Mouse (Mus musculus): ENCODE results near the gene Pou2f1.
"Not testable (repeated sequence)": the region's sequence is repeated elsewhere in the genome, so short reads cannot be mapped to it uniquely, and the experiment has no call there.

The Pou2f1 gene

DNA sequence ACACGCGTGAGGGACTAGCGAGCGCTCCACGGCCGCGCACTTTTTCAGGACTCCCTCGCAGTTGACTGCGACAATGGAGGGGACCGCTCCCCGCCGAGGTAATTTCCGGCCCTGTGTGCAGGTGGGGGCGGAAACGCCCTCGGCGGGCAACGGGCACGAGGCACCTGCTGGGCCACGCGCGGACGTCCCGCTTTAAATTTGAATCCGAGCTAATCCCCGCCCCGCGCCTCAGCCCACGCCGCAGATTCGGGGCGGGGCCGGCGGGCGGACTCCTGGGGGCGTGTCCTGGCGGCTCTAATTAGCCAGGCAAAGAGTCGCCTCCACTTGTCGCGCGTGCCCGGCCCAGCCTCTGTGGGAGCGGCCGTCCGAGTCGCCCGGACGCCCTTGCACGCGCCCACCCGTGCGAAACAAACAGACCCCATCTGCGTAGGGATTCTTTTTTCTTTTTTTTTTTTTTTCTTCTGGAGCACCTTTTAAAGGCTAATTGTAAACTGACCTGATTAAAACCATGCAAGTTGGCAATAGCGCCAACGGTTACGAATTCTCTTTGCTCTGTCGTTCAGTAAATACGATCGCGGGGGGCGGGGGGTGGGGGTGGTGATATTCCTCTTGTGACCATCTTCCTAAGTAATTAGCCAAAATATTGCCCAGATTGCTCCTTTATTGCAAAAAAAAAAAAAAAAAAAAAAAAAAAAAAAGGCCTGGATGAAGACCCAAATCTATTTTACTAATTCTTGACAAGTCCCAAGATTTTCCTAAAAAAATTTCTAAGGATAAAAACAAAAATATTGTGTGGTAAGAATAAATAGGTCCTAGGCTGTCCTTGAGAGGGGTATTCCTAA is 924 bp upstream of the Pou2f1 start:
- peak; percentile 93 for DNase-seq (ENCODE audit: low spot score)

DNA sequence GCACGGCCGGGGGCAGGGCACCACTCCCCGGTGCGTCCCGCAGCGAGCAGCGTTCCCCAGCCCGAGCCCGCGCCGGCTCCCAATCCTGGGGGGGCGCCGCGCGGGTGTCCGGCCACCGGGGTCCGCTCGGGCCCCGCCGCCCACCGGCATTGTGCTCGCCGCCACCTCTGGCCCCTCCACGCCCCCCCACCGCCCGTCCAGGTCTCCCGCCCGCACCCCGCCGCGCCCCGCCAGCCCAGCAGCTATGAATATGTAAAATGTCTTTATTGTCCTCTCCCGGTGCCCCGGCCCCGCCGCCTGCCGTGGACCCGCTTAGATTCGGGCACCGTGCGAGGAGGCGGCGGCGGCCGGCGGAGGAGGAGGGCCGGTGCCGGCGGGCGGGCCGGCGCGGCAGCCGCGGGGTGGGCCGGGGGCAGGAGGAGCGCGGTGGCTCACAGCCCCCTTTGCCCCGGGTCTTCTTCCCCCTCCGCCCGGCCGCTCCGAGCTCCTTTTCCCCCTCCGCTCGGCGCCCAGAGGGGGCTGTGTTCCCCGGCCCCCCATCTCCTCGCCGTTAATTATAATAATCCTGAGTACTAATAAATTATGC is 481 bp downstream of the Pou2f1 start:
- no peak for DNase-seq (ENCODE audit: low spot score)

DNA sequence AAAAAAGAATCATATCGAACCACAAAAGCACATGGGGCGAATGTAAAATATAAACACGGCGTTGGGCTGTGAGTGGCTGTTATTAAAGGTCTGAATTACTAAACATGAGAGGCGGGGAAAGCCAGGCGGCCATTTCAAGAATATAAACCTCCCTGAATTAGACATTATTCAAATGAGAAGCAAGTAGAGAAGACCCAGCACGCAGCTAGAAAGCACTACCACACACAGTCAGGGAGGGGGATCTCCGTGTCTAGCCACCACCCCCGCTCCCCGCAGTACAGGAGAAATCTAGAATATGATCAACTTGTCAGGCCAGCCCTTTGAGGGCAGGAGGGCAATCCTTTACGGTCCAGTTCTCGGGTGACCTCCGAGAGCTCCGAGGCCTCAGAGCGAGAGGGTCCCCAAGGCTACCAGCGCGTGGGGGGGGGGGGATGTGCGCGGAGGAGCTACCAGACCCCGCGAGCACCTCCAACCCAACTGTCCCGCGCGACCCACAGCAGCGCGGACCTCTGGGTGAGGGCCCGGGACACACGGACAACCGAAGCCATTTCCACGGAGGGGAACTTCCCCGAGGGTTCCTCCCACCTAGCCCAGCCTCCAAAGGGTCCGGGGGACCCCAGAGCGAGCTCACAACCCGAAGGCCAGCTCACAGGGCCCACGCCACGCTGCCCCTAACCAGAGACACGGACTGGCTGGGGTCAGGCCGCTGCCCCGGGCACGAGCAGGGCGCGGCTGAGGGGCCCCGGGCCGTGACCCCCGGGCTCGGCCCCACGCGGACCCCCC is 1.2 kb downstream of the Pou2f1 start:
- DNase-seq (ENCODE audit: low spot score): peak; percentile 41

DNA sequence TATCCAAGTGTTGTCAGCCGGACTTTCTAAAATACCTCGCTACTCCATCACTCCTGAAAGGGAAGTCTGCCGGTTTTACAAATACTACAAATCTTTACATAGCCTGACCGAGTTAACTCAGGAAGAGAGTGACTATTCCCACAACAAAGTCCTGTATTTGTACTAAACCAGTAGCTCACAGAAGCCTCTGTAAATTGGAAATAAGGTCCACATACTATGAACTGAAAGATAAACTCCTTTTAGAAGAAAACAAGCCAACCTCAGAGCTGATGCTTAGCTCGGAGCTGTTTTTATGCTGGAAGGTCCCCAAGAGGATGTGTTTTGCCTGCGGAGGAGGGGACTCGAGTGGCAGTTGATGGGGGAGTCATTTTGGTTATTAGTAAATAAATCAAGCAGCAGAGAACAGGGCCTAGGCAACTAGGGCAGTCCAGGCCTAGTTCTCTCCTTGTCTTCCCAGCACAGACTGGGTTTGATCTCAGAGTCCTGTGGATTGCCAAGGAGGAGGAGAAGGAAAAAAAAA is 1.8 kb downstream of the Pou2f1 start:
- peak; percentile 23 for DNase-seq (ENCODE audit: low spot score)

DNA sequence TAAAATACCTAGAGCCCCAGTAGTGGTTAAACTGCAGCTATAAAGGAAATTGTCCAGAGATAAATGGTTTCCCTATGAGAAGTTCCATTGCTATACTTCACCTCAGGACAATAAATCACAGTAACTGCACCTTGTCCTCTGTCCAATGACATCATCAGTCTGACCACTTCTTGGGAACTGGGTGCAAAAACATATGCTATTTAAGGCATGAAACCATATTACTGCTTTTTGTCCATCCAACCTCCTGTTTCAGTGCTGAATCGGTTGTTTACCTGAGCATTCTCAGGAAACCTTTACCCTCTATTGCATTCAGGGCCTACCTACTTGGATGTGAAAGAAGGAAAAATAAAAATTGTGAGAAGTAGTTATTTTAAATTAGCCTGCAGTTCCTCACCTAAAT is 2.8 kb downstream of the Pou2f1 start:
- no peak for DNase-seq (ENCODE audit: low spot score)

DNA sequence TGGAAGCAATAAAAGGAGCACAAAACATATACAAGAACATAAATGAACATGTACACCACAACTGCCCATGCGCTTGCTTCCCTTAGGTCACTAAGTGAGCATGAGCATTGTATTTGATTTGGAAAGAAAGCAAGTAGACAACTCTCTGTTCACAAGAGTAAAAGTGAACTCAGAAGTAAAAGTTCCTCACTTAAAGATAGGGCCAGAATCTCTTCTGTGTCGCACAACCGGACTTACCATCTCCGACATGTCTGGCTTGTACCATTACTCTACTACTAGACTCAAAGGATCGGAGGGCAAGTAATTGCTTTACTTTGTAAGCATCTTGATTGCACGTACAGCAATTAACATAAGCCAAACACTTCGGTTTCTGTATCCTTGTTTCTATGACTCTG is 6.8 kb downstream of the Pou2f1 start:
- DNase-seq (ENCODE audit: low spot score): no peak

DNA sequence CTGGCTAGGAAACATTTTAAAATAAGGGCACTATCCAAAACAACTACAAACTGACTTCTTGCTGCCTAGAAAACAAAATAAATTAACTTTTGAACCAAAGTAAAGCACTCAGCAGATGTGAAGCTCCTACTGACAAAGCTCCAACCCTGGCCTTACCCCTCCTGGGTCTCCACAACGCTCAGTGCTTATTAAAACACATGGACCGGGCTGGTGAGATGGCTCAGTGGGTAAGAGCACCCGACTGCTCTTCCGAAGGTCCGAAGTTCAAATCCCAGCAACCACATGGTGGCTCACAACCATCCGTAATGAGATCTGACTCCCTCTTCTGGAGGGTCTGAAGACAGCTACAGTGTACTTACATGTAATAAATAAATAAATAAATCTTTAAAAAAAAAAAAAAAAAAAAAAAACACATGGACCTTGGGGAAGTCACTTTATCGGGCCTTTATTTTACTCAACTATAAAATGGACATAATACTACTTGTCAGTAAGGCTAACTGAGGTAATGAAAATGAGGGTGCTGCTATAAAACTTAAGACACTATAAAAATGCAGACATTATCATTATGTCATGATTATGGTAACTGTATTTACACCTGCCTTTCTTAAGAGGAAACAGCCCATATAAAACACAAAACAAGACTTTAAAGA is 7.3 kb downstream of the Pou2f1 start:
- not testable (repeated sequence) for DNase-seq (ENCODE audit: low spot score)

DNA sequence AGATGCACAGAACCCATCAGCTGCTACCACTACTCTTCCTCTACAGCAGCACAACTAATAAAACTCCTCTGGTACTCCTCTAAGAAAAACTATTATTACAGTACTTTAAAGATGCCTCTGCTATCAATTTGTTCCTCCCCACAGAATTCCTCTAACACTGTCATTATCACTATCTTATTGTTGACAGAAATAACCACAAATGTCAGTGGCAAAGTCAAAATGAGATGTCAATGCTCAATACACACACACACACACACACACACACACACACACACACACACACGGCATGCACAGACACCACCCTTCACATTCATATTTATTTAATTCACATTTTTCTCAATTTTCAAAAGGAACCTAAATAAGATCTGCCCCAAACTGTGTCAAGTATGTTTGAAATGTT is 8.2 kb downstream of the Pou2f1 start:
- DNase-seq (ENCODE audit: low spot score): no peak

DNA sequence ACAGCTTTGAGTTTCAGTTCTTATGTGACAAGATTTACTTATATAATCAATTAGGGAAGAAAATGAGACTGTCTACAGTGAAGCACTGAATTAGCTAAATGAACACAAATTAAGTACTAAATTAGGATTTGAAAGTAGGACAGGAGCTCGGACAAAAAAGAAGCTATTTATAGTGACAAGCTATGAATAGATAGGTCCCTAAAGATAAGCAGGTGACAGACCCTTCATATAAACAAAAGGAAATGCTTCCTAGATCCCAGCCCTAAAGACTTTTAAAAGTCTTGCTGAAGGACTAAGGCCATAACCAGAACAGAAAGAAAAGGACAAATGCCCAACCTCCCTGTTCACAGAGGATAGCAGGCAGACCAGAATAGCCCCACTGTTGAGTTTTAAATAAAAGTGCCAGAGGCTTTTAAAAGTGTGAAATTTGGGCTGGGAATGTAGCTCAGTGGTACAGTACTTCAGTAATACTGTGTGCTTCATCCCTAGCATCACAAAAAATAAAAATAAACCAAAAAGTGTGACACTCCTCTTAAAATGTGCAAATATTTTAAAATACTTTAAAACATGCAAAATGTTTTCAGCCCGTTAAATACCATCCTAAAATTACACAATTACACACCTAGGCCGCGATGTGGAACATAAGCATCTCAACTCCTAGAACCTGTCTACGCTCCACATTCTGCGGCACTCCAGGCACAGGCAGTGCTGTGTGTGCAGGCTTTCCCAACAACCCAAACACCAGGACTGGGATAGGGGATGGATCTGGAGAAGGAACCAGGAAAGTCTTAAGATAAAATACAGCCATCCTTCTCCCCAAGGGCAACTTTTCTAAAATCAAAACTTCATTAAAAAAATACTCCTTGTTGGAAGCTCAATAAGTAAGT is 9.0 kb downstream of the Pou2f1 start:
- no peak for DNase-seq (ENCODE audit: low spot score)

DNA sequence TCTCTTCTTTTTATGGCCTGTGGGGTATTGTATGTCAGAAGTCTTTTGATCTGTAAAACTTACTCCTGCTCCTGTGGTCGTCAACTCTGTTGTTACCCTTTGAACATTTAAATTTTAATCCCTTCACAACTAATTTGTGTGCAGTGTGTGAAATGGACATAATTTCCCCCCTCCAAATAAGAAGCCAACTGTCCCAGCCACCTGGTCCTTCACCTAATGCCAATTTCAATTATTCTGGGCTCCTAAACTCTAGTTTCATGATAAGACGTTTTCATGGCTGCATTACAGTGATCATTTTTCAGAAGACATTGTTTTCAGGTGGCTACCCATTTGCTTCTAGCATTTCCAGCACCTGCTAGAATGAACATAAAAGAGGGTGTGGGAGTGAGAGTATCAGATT is 13.9 kb downstream of the Pou2f1 start:
- no peak for DNase-seq (ENCODE audit: low spot score)

DNA sequence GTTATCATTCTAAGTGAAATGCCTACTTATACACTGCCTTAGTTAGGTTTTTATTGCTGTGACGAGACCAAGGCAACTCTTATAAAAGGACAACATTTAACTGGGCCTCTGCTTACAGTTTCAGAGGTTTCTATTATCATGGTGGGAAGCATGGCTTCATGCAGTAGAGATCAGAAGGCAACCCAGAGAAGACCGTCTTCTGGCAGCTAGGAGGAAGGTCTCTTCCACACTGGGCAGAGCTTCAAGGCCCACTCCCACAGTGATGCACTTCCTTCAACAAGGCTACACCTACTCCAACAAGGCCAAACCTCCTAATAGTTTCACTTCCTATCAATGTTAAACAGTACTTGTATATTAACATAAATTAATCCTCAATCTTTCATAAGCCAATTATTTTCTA is 14.4 kb downstream of the Pou2f1 start:
- DNase-seq (ENCODE audit: low spot score): no peak

DNA sequence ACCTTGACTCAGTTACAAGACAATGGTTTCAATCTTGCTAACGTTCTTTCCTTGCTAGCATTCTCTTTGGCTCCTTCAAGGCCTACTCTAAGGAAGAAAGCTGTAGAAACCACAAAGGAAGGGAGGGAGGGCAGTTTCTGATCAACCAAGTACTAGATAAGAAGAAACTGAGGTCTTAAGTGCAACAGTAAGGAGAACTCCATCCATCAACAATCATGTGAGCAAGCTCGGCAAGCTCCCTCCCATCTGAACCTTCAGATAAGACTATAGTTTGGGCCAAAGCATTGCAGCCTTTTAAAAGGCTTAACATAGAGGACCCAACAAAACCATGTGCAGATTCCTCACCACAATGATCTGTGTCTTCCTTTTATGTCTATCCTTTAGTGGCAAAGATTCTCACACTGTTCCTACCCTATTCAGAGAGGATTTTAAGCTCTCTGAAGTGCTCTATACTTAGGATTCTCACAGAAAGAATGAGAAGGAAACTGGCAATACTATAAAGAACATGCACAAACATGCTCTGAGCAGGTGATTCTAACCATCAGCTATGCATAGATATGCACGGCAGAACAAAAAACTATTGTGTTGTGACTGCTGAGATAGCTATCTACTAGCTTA is 16.6 kb downstream of the Pou2f1 start:
- DNase-seq (ENCODE audit: low spot score): no peak

DNA sequence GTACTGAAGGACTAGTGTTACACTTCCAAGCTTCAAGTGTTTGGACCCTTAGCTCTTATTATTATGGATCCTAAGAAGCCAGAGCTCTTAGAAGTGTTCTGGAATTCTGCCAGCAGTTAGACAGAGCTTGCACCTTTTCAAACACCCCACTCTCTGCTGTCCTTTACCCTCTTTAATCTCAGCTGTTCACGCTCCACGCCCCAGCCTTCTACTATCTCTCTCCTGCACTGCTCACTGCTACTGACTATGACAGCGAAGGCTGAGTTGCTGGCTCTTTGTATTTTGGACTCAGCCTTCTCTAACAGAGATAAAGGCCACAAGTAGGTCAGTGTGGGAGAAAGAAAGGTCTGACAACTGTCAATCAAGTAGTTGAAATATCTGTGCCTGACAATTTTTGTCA is 17.3 kb downstream of the Pou2f1 start:
- DNase-seq (ENCODE audit: low spot score): no peak

DNA sequence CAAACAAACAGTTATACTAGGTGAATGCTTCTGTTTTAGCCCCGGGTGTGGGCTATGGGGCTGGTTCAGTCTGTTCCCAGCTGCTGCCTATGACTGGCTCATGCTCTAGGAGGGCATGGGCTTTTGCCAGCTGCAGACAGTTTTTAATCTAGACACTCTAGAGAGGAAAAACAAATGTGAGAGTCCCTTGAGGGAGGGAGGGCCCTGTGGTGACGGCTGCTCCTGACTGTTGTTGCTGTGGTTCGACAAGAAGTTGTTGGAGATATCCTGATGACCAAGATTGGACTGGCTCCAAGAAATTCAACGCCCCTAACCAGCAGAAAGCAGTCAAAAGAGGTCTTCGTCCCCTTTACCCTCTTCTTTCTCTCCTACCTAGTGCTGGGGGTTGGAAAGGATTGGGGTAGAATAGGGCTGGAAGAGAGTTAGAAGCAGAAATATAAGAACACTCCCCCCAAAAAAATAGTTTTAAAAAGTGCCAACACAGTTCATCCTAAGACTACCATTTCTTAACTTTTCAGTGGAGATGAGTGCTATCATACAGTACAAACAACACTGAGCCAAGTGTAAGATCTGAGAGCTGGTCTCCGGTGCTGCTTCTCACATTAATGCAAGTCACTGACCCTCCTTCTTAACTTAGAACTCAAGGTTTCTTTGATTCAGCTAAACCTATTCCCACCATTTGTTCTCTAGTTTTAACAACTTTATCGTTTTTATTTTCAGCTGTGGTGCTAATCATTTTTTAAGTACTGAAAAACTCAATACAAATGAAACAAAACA is 25.6 kb downstream of the Pou2f1 start:
- DNase-seq (ENCODE audit: low spot score): no peak

DNA sequence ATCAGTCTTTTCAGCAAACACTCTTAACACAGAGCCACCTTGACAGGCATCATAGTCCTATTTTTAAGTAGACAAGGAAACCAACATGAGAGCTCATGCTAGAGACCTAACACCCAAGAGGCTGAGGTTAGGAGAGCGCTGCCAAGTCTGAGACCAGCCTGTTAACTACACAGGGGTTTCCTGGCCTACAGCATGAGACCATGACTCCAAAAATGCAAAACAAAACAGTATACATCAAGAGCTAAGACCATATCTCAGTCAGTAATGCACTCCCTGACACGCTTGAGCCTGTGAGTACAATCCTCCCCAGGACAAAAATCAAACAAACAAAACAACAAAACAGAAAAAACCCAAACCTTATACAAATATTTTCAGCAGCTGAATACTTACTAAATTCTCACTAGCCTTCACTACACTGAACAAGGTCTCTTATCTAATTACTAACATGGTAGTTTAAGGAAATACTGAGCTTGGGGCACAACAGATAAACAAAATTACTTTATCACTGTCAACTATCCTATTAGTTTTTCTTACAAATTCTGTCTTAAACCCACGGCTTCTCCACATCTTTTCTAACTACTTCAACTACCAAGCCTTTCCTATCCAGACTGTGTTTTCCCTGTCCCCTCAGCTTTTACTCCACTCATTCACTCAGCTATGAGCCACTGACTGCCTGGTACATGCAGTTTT is 33.3 kb downstream of the Pou2f1 start:
- DNase-seq (ENCODE audit: low spot score): no peak

DNA sequence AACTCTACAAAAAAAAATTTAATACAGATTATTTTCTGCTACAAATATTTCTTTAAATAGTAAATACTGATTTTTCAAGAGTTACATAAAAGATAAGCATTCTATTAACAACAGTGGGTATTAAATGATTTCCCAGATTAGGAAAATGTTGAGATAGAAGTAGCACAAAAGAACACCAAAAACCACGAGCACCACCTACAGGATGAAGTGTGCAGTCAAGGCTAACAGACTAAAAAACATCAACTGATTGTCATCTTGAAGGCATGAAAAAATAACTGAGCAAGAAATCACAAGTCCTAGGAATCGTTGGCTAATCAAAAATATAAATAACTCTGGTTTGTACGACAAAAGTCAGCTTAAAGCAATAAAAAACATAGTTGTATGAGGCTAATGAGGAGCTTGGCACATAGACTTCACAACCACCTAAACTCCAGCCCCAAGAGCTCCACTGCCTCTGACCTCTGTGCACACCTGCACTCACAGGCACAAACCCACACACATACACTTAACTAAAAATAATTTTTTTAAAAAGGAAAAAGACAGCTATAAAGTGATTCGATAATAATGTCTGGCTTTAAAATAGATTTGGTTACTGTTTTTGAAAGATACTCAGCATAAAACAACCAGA is 35.3 kb downstream of the Pou2f1 start:
- DNase-seq (ENCODE audit: low spot score): peak; percentile 66

DNA sequence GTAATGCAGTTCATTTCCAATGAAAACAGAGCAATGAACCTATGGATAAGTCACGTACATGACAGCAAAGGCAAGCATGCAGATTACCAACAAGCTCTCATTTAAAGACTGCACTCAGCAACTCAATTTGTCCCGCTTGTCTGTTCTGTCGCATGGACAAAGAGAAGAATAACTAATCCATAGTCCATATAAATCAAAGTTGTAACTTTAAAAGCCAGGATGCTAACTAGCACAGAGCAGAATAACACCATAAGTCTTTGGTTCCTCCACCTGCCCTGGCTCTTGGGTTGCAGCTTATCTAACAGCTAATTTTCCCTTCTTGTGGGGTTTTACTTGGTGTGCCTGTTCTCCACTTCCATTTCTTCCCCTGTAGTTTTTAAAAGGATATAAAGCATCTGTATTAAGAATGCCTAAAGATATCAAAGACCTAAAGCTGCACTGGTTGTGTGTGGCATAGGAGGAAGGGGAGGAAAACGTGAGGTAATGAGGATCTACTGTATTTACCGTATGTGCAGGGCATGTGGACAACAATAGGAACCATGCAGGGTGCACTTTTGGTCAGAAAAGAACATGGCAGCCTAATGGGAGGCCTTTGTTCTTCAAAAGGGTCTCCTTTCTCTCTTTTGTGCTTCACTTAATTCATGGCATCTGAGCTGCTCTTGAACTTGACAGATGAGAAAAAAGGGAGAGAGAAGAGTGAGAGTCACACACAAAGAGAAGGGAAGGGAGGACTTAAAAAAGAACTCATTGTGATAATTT is 36.1 kb downstream of the Pou2f1 start:
- no peak for DNase-seq (ENCODE audit: low spot score)

DNA sequence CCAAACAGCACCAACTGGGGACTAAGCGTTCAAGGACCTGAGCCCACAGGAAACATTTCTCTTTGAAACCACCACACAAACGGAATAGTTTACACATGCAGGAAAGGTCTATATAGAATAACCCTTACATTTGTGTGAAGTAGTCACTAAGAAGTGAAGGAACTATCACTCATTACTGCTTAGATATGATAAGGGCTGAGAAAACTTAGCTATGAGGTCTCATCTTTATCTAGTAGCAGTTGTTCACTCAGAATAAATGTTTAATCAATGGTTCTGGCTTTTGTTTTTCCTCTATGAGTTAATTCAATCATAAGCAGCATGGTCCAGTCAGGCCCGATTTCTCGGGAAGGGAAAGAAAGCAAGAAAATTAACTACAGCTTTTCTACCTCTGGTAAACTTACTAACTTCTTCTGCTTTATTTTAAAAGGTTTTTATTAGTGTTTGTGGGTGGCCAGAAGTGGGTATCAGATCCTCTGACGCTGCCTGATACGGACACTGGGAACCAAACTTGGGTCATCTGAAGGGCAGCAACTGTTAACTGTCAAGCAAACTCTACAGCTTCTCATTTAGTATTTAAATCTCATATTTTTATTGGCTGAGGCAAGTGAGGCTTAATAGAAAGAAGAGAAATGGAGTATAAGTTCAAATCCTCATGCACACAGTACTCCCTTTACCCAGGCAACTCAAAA is 40.7 kb downstream of the Pou2f1 start:
- no peak for DNase-seq (ENCODE audit: low spot score)
